Mouse (Mus musculus): ENCODE measurements around the gene Ino80.

GRCm38 (mm10) chr2:119329123-119329817 lies 148.2 kb downstream of the Ino80 start:
- TF ChIP-seq CTCF (IDR thresholded peaks at IDR 0.05; ENCODE audit: control insufficient read depth, insufficient read depth, low read length): no peak
- no peak for TF ChIP-seq POLR2A (IDR thresholded peaks at IDR 0.05; ENCODE audit: borderline replicate concordance, control insufficient read depth, low read depth, low read length)
